Mouse (Mus musculus) ES-Bruce4 (cell line): ENCODE measurements around the gene Hcfc1.

Experiments used
- CTCF ChIP-seq: IDR thresholded peaks from one replicate; pipeline ENCODE4 v1.8.1; 2011; ENCODE audit warnings: low read depth, low read length
- POLR2A ChIP-seq: IDR thresholded peaks from one replicate; pipeline ENCODE4 v1.8.1; 2011; ENCODE audit warnings: low read length; ENCODE audit not compliant: insufficient read depth

- TF ChIP-seq CTCF (no peak), POLR2A (no peak)
These were observed 54.6 kb downstream of the Hcfc1 start for GRCm38 (mm10) chrX:73911588-73911987.
